Mouse (Mus musculus) MEL (cell line): ENCODE results near the gene Oas1c. TPM values are rescaled to one million over a fixed set of nuclear protein-coding genes. Genes with fewer than 3 reads are reported as not detected.

ENCODE experiments used
- DNase-seq: peaks from one replicate; pipeline ENCODE4 v3.0.0; 2011; ENCODE audit warnings: low read depth, low spot score
- H3K27ac ChIP-seq: 2 replicates; pipeline ENCODE4 v1.5.1; 2012; ENCODE audit warnings: low read depth, mild to moderate bottlenecking, control low read depth, low read length, moderate library complexity; ENCODE audit not compliant: control insufficient read depth
- H3K27me3 ChIP-seq, 2 experiments: fragments of 150-350 bp in 1 of 2; sonication (generic) in 1 of 2; 2 replicates each; pipeline ENCODE4 v1.6.1; 2012; ENCODE audit warnings: low read length in 2 of 2, mild to moderate bottlenecking in 2 of 2, improper control_type of control experiment in 1 of 2, moderate library complexity in 1 of 2; ENCODE audit not compliant: insufficient read depth in 2 of 2, control insufficient read depth in 1 of 2
- H3K36me3 ChIP-seq, 2 experiments: 2 replicates each; pipeline ENCODE4 v1.6.1; 2012 to 2014; ENCODE audit warnings: low read length in 2 of 2, improper control_type of control experiment in 1 of 2, inconsistent platforms in 1 of 2, mild to moderate bottlenecking in 1 of 2; ENCODE audit not compliant: insufficient read depth in 2 of 2, control insufficient read depth in 1 of 2
- H3K4me1 ChIP-seq, 2 experiments: fragments of 150-350 bp in 1 of 2; sonication (generic) in 1 of 2; 2 replicates each; pipeline ENCODE4 v1.6.1; 2012; ENCODE audit warnings: low read length in 2 of 2, improper control_type of control experiment in 1 of 2, mild to moderate bottlenecking in 1 of 2; ENCODE audit not compliant: insufficient read depth in 2 of 2, control insufficient read depth in 1 of 2
- H3K4me3 ChIP-seq, 2 experiments: fragments of 150-350 bp in 1 of 2; sonication (generic) in 1 of 2; 2 replicates each; pipeline ENCODE4 v1.5.1; 2012; ENCODE audit warnings: low read depth in 2 of 2, low read length in 2 of 2, mild to moderate bottlenecking in 2 of 2, moderate library complexity in 2 of 2, control low read depth in 1 of 2, improper control_type of control experiment in 1 of 2; ENCODE audit not compliant: control insufficient read depth in 1 of 2, insufficient read depth in 1 of 2
- H3K79me2 ChIP-seq: 2 replicates; pipeline ENCODE4 v1.6.1; 2012; ENCODE audit warnings: mild to moderate bottlenecking, low read length, moderate library complexity; ENCODE audit not compliant: control insufficient read depth, poor library complexity, insufficient read depth
- H3K9ac ChIP-seq: 2 replicates; pipeline ENCODE4 v1.6.1; 2012; ENCODE audit warnings: low read depth, mild to moderate bottlenecking, control low read depth, low read length, moderate library complexity; ENCODE audit not compliant: control insufficient read depth, poor library complexity, severe bottlenecking
- H3K9me3 ChIP-seq: fragments of 150-350 bp; sonication (generic); replicated peaks from 2 replicates; pipeline ENCODE4 v1.6.1; 2012; ENCODE audit warnings: mild to moderate bottlenecking, low read length, improper control_type of control experiment, moderate library complexity; ENCODE audit not compliant: insufficient read depth
- BHLHE40 ChIP-seq: IDR thresholded peaks from 2 replicates; pipeline ENCODE4 v1.6.1; 2012; ENCODE audit warnings: low read depth, mild to moderate bottlenecking, inconsistent platforms, low read length, improper control_type of control experiment, borderline replicate concordance
- CTCF ChIP-seq, 3 experiments: IDR thresholded peaks in 2 of 3; conservative IDR thresholded peaks in 1 of 3; 2 replicates each; pipeline ENCODE4 v1.5.1; 2011 to 2012; ENCODE audit warnings: low read length in 3 of 3, low read depth in 2 of 3, mild to moderate bottlenecking in 2 of 3, improper control_type of control experiment in 1 of 3, inconsistent platforms in 1 of 3, mixed read lengths in 1 of 3, moderate library complexity in 1 of 3; ENCODE audit not compliant: control insufficient read depth in 1 of 3, insufficient read depth in 1 of 3, poor library complexity in 1 of 3, severe bottlenecking in 1 of 3
- E2F4 ChIP-seq: IDR thresholded peaks from 2 replicates; pipeline ENCODE4 v1.6.1; 2011; ENCODE audit warnings: low read depth, low read length, improper control_type of control experiment, borderline replicate concordance
- ELF1 ChIP-seq: IDR thresholded peaks from 2 replicates; pipeline ENCODE4 v1.6.1; 2014; ENCODE audit warnings: low read depth, mild to moderate bottlenecking, inconsistent platforms, low read length, improper control_type of control experiment, moderate library complexity
- JUND ChIP-seq: IDR thresholded peaks from 2 replicates; pipeline ENCODE4 v1.6.1; 2011; ENCODE audit warnings: low read depth, mild to moderate bottlenecking, improper control_type of control experiment, low read length
- KAT2A ChIP-seq: conservative IDR thresholded peaks from 2 replicates; pipeline ENCODE4 v1.6.1; 2012; ENCODE audit warnings: low read depth, low read length, improper control_type of control experiment, inconsistent platforms
- MAZ ChIP-seq: IDR thresholded peaks from 2 replicates; pipeline ENCODE4 v1.6.1; 2012; ENCODE audit warnings: low read depth, mild to moderate bottlenecking, inconsistent platforms, low read length, improper control_type of control experiment
- MEF2A ChIP-seq: IDR thresholded peaks from 2 replicates; pipeline ENCODE4 v1.6.1; 2014; ENCODE audit warnings: low read depth, mild to moderate bottlenecking, inconsistent platforms, low read length, improper control_type of control experiment; ENCODE audit not compliant: poor library complexity, insufficient replicate concordance, severe bottlenecking; ENCODE audit errors: extremely low read depth
- MXI1 ChIP-seq: IDR thresholded peaks from 2 replicates; pipeline ENCODE4 v1.6.1; 2011; ENCODE audit warnings: mild to moderate bottlenecking, low read depth, low read length, improper control_type of control experiment
- MYB ChIP-seq: IDR thresholded peaks from 2 replicates; pipeline ENCODE4 v1.6.1; 2011; ENCODE audit warnings: mild to moderate bottlenecking, low read depth, low read length, improper control_type of control experiment
- POLR2AphosphoS5 ChIP-seq: IDR thresholded peaks from 2 replicates; pipeline ENCODE4 v1.6.1; 2012; ENCODE audit warnings: low read depth, borderline replicate concordance, mild to moderate bottlenecking, inconsistent platforms, low read length, moderate library complexity, mixed read lengths
- RCOR1 ChIP-seq: IDR thresholded peaks from 2 replicates; pipeline ENCODE4 v1.6.1; 2012; ENCODE audit warnings: low read depth, mild to moderate bottlenecking, inconsistent platforms, low read length, improper control_type of control experiment
- TAL1 ChIP-seq: IDR thresholded peaks from 2 replicates; pipeline ENCODE4 v1.6.1; 2012; ENCODE audit warnings: mild to moderate bottlenecking, inconsistent platforms, low read length, moderate library complexity, mixed read lengths
- TCF12 ChIP-seq: IDR thresholded peaks from 2 replicates; pipeline ENCODE4 v1.6.1; 2014; ENCODE audit warnings: low read depth, mild to moderate bottlenecking, inconsistent platforms, low read length, improper control_type of control experiment, moderate library complexity
- UBTF ChIP-seq: IDR thresholded peaks from 2 replicates; pipeline ENCODE4 v1.6.1; 2012; ENCODE audit warnings: low read depth, mild to moderate bottlenecking, inconsistent platforms, low read length, improper control_type of control experiment, moderate library complexity, borderline replicate concordance; ENCODE audit not compliant: insufficient read depth
- ZKSCAN1 ChIP-seq: IDR thresholded peaks from 2 replicates; pipeline ENCODE4 v1.6.1; 2012; ENCODE audit warnings: low read depth, mild to moderate bottlenecking, inconsistent platforms, low read length, improper control_type of control experiment, moderate library complexity
- ZNF384 ChIP-seq: IDR thresholded peaks from 2 replicates; pipeline ENCODE4 v1.6.1; 2012; ENCODE audit warnings: low read depth, mild to moderate bottlenecking, inconsistent platforms, low read length, improper control_type of control experiment
- polyA plus RNA-seq, 2 experiments: library from polyadenylated mRNA; stranded (reverse) in 1 of 2; unstranded in 1 of 2; fragments of >175 nt in 1 of 2; fragments of >200 nt in 1 of 2; gene quantifications; 2 replicates each; pipeline versions ENCODE4 v1.2.1 to v1.2.4; 2012; ENCODE audit warnings: low replicate concordance in 2 of 2, low read depth in 1 of 2; ENCODE audit not compliant: insufficient read length in 2 of 2, insufficient read depth in 1 of 2, missing spikeins in 1 of 2
- total RNA-seq: library from RNA; depleted of rRNA; stranded (reverse); fragments of 300-350 nt; gene quantifications from 2 replicates; pipeline ENCODE4 v1.2.3, GENCODE M21; 2012

The Oas1c gene
- total and polyA plus RNA-seq, 3 experiments = 0.85 to 1.8 TPM; not detected in 1

- TF ChIP-seq BHLHE40 (no peak; the same call in 1 of the 2 replicates), MAZ (0 out of 2 replicates have a peak, but pooled peaks have one; percentile 49), ELF1 (peak; percentile 46; the same call in 1 of the 2 replicates), ZKSCAN1 (no peak), UBTF (no peak), ZNF384 (no peak), E2F4 (no peak), MEF2A (peak; percentile 81; the same call in 1 of the 2 replicates)
These were observed 36.9 kb downstream of the Oas1c start (continued) for GRCm38 (mm10) chr5:120775287-120775985.

- no peak overlapping the region for H3K4me3 ChIP-seq
- no peaks in the 10 kb centered on the region for H3K27me3 ChIP-seq
- H3K36me3 ChIP-seq = no peaks in the 10 kb centered on the region
- TF ChIP-seq MXI1 (no peak), TAL1 (peak; percentile 62), TCF12 (peak; percentile 31; the same call in 1 of the 2 replicates), RCOR1 (no peak), KAT2A (no peak)
- no peak for DNase-seq
- no peak overlapping the region for H3K27ac ChIP-seq
- peaks cover 0 to 3% of the 10 kb centered on the region in 2 experiments; a peak in 1 of 4 replicates for H3K4me1 ChIP-seq
- no peak overlapping the region for H3K9ac ChIP-seq
- H3K79me2 ChIP-seq = no peaks in the 10 kb centered on the region
- H3K9me3 ChIP-seq = no peaks in the 10 kb centered on the region
These were observed 42.9 kb downstream of the Oas1c start for GRCm38 (mm10) chr5:120769396-120769795.

GRCm38 (mm10) chr5:120765010-120765409, 47.3 kb downstream of the Oas1c start:
- no peaks in the 10 kb centered on the region for H3K27me3 ChIP-seq
- H3K36me3 ChIP-seq = no peaks in the 10 kb centered on the region
- TF ChIP-seq UBTF (no peak), POLR2AphosphoS5 (no peak), CTCF (IDR thresholded peaks at IDR 0.05 in 2 of 3, conservative IDR thresholded peaks at IDR 0.05 in 1 of 3; ENCODE audit: control insufficient read depth in 1 of 3, insufficient read depth in 1 of 3, low read depth in 2 of 3, low read length in 3 of 3, poor library complexity in 1 of 3, severe bottlenecking in 1 of 3) (0 out of 6 replicates have a peak, but pooled peaks of 1 of the 3 experiments have one; percentile 28), MYB (no peak), JUND (no peak)
- TF ChIP-seq, all 39 proteins: peak for 1

More at GRCm38 (mm10) chr5:120765010-120765409, 47.3 kb downstream of the Oas1c start:
- H3K9me3 ChIP-seq = no peaks in the 10 kb centered on the region
- H3K4me3 ChIP-seq = no peak overlapping the region
- no peak overlapping the region for H3K27ac ChIP-seq
- no peaks in the 10 kb centered on the region for H3K79me2 ChIP-seq
- H3K4me1 ChIP-seq = 0 out of 4 replicates have a peak, but pooled peaks cover 0 to 3% of the 10 kb centered on the region in 2 experiments
- H3K9ac ChIP-seq = no peak overlapping the region
- no peak for DNase-seq
